Mouse (Mus musculus): ENCODE measurements around the gene Tmem108.

Gene Tmem108

DNA sequence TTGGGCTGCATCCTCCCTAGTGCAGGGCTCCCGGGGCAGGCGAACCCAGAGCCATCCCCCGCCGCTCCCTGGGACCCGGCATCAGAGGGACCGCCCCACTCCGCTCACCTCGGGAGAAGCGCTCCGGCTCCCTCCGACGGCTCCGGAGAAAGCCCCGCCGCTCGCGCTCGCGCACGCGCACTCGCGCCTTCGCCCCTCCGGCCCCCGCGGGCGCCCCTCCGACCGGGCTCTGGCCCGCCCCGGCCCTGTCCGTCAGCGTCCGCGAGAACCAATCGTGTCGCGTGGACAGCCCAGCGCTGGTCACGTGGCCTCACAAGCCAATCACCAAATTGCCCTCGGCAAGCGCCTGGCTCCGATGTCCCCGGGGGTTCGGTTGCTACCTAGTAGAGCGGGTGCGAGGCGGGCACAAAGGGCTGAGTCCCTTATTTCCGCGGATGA is at the start of gene Tmem108:
TSS of gene Tmem108 (minus strand) at position 191 of the 438 bp plus-strand sequence.
- DNase-seq (ENCODE audit: low read depth in 2 of 2, low spot score in 2 of 2) = peak; percentile 12 to 25

DNA sequence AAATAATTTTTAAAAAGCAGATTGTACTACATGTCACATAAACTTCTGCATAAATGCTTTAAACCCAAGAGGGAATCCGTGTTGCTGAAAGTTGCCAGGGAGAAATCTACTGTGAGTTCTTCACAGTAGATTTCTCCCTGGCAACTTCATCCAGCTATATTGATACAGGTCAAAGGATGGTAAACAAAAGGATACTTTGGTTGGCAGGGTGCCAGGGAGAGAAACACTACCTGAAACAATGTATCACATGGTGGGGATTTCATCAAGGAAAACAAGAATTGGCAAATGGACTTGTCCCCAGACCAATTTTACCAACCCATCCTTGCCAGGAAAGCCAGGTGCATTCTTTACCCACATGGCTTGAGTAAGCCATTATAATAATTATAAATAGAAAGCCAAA is 27.4 kb upstream of the Tmem108 start:
- DNase-seq (ENCODE audit: low read depth in 2 of 2, low spot score in 2 of 2) = no peak

DNA sequence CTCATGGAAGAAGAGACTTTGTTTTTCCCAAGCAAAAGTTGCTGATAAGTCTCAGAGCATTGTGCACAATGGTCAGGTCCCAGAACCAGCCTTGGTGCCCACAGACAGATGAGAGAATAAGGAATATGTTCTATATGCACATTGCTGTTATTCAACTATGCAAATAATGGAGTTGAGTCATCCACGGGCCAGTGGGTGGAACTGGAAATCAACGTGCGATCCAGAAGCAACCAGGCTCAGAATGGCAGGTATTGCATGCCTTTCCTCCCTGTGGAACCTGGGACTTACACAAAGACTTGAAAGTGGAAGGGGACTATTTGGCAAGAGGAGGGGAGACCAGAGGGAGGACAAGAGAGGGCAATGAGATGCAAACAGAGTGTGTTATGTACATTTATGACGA is 22.5 kb upstream of the Tmem108 start:
- DNase-seq (ENCODE audit: low read depth in 2 of 2, low spot score in 2 of 2) = no peak

DNA sequence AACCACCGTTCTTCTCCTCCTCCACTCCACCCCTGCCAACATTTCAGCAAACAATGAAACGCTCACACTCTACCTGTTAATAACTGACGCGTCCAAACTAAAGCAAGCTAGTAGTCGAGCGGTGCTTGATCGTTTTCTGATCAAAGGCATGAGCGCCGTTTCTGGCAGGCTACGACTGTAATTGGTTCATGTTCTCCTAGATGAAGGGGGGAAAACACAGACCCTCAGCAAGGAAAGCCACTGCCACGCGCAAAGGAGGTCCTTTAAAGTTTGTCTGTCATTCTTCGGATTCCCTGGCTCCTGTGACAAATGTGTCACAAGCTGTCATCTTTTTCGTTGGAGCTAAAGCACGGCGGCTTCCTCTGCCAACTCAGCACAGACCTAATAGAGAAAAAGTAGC is 21.6 kb upstream of the Tmem108 start:
- DNase-seq (ENCODE audit: low read depth in 2 of 2, low spot score in 2 of 2) = no peak

DNA sequence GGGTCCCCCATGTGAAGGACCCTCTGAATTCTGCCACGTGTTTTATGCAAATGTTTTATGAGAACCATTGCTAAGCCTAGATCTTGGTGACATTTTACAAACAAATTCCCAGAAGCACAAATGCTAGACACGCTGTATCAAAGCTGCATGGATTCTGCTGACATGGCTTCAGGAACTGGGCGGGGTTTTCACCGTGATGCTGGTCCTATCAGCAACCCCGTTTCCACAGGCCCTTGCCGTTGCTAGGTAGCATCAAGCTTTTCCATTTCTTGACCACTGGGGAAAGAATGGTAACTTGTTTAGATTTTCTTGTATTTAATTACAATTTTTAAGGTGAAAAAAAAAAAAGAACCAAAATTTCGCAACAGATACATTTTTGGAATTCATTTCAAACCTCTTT is 20.7 kb upstream of the Tmem108 start:
- no peak for DNase-seq (ENCODE audit: low read depth in 2 of 2, low spot score in 2 of 2)

DNA sequence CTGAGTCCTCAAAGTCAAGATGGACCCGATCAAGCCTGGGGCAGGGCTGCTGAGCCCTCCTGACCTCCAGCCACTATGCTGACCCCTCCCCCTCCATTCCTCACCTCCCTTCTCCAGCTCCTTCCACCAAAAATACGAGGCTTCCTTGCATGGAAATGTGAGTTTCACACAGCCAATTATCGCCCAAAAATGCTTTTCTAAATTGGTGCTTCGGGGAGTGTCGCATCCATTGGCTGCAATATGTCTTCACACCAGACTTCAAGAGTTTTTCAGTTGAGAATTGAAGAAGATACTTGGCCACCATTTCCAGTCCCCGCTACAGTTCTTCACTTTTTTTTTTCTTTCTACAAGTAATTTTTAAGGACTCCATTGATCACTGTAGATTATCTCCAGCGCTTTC is 19.8 kb upstream of the Tmem108 start:
- DNase-seq (ENCODE audit: low read depth in 2 of 2, low spot score in 2 of 2) = no peak

DNA sequence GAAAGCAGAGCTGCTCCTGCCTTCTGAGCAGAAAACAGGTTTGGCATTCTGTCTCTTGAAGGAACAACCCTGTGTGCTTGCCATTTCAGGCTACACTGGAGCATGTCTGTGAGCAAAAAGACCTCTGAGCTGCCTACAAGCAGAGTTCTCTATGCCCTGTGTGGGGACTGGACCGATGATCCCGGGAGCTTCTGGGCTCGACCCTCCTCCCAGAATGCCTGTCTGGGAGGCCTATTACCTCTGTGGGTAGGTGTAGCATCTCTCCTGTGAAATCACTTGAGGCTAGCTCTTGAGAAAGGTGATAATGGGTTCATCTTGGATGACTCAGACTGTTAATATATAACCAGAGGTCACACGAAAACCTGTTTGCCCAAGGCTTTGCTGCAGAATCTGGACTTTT is 19.0 kb upstream of the Tmem108 start:
- no peak for DNase-seq (ENCODE audit: low read depth in 2 of 2, low spot score in 2 of 2)

DNA sequence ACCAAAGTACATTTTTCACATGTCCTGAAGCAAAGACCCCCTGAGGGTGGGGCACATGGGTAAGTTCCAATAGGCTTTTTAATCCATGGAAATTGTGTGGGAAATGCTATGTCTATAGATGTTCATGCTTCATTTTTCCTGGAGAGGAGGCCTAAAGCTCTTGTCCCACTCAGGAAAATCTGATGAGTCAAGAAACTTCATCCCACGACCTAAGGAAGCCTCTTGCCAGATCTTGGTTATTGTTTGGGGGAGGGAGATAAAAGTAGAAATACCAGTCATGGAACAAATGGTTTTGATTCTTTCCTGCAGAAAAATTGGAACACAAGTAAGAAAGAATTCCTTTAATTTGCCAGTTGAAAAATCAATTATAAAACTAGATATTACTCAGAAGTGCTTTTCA is 16.5 kb upstream of the Tmem108 start:
- no peak for DNase-seq (ENCODE audit: low read depth in 2 of 2, low spot score in 2 of 2)

DNA sequence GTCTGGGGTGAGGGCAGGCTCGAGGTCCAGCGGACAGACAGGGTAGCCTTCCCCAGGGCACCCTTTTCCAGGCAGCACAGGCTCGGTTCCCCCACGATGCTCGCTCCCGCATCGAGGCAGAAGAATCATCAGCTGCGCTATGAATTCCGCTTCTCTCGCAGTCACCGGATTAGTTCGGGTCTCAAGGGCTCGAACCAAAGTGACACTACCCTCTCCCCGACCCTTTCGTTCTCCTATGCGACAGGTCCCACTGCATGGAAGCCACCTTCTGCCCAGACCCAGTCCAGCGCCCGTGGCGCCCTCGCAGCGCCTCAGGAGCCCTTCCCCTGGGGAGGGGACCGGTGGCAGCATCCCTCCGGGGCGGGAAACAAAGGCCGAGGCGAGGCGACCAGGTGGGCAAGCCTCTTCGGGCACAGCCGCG is 476 bp downstream of the Tmem108 start:
- no peak for DNase-seq (ENCODE audit: low read depth in 2 of 2, low spot score in 2 of 2)

DNA sequence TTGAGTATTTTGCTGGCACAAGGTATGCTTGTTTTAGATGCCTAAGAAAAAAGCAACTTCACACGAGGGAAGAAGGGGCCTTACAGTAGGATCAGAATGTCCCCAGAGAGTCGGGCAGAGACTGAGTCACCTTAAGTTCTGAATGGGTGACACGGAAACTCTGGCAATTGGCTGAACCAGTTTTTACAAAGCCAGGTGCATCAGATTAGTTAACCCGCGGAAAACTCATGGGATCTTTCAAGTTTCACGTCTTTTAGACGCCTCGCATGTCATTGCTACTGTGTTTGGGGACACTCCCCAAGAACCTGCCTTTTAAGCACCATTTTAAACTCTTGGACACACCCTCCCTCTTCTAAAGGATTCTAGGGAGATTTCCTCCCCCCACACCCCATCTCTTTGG is 1.3 kb downstream of the Tmem108 start:
- DNase-seq (ENCODE audit: low read depth in 2 of 2, low spot score in 2 of 2) = no peak

DNA sequence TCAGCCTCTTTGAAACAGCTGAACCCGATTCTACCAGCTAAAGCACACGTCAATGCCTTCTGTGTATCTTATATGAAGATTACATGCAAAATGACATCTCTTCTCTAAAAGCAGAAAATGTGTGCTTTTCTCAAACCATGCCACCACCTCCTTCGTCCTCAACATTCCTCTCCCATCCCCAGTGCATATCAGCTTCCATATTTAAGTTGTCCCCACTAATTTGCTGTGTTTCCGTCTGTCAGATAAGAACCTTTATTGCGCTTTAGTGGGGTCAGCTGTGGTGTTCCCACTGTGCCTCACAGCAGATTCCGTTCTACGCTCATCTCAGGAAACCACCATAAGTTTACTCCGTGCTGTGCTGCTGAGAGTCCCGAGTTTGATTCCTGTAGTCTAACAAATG is 1.8 kb downstream of the Tmem108 start:
- no peak for DNase-seq (ENCODE audit: low read depth in 2 of 2, low spot score in 2 of 2)

DNA sequence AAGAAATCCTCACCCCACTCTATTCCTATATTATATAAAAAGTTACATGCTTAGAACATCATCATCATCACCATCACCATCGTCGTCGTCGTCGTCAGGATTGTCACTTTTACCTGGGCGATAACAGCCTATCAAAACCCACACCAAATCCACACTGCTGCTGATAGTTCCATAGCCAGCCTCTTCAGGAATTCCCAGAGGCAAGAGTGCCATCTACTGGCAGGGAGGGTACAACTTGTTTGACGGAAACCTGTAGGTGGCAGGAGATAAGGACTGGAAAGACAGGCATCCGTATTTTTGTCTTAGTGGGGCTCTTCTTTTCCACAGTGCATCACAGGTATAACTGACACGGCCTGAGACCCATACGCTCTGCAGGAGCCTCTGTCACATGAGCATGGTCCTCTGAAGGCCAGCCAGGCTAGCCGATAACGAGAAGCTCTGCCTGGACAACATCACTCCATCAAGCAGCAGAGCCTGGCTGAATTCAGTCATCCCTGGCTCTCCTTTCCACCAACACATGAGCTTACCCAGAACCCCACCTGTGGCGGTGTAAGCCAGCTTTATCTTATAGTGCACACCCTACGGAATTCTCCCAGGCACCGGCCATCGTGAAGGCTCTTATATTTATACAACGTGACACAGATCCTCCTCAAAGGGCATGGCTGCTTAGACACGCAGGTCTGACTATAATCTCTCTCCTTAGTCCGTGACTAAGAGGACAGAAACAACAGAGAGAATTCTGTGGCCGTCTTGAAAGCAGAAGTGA is 2.5 kb downstream of the Tmem108 start:
- peak; percentile 4 to 33 for DNase-seq (ENCODE audit: low read depth in 2 of 2, low spot score in 2 of 2)

DNA sequence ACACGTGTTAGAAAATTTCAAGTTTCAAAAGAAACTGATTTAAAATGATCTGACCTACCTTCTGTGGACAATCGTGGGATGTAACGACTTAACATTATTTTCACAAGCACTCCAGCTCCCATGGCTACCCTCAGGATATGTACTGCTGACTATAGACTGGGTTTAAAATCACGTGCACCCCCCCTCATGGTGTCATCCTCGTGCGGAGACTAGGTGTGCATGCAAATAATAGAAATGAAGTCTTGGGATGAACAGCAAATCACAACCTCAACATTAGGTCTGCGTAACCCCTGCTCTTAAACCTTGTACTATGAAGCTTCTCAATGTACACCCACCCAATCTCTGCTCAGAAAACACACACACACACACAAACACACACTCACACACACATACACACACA is 3.4 kb downstream of the Tmem108 start:
- DNase-seq (ENCODE audit: low read depth in 2 of 2, low spot score in 2 of 2) = no peak

DNA sequence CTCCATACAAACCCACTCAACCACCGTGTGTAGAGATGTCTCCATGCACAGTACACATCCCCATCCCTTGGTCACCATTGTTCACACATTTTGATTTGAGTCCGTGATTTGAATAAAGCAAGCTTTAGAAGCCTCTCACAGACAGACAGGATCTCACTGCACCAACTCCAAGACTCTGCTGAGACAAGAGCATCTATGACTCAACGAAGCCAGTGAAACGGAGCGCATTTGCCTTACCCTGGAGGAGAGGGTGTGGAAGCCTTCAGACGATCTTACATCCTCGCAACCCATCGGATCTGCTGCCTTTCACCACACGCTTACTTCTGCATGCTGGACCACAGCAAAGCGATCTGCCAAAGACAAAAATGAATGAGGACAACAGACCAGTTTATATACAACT is 9.0 kb downstream of the Tmem108 start:
- no peak for DNase-seq (ENCODE audit: low read depth in 2 of 2, low spot score in 2 of 2)

DNA sequence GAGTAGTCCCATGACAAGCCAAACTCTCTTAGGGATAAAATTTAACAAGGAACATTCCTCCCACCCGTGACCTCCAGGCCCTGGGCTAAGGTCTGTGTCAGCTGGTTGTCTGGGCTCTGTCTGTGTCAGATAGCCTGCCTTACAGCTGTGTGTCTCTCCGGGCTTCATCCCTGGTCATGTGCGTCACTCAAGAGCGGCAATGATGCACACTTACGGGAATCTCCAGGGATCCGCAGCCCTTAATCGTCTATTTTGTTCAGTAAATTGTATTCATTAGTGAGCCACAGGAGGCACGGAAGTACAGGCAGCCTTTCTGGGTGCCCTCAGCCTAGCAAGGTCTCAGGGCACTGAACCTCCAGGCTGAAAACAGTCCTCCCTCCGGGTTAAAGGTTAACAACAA is 10.1 kb downstream of the Tmem108 start:
- DNase-seq (ENCODE audit: low read depth in 2 of 2, low spot score in 2 of 2) = no peak

DNA sequence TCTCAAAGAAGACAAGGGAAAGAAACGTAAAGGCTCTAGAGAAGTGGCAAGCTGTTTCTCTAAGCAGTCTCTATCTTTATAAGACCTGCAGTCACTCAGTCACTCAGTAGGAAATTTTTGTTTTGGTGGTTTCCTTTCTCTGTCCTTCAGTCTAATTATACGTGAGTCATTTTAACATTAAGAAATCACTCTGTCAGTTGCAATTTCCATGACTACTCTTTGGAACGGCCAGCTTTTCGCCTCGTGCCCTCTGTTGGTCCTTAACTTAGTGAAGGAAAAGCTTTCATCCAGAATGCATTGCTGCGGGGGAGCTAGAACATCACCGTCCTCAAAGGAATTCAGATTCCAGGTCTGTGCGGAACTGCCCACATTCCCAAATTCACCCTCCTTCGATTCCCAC is 11.1 kb downstream of the Tmem108 start:
- no peak for DNase-seq (ENCODE audit: low read depth in 2 of 2, low spot score in 2 of 2)

DNA sequence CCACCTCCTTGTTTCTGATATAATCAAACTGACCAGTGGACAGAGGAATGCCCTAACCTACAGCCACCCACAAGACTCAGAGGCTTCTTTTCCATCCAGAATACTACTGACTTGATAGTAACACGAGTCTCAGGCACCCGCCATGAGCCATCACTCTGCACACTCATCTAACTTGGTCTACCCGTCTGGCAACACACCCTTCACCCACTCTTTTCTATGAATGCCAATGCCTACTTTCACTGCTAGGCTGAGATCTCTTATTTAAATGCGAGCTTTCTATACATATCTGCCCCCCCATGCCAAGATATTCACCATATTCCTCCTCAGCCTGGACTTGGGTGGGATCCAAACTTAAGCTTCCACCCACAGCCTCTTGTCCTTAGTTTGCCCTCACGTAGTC is 15.0 kb downstream of the Tmem108 start:
- no peak for DNase-seq (ENCODE audit: low read depth in 2 of 2, low spot score in 2 of 2)

DNA sequence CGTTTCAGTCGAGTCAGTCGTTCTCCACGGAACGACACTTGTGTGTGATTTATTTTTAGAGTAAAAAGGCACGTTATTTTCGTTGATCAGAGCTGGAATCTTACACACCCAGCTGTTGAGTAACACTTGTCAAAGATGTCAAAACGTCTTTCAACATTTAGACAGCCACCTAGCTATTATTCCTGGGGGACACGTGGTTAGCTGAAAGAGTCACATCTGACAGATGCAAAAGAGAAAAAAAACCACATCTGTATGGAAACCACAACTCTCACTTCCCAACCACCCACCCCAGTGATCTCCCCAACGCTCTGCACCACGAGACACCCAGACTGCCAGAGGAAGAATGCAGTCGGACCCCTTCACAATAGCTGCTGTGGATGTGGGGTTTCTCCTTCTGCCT is 21.5 kb downstream of the Tmem108 start:
- no peak for DNase-seq (ENCODE audit: low read depth in 2 of 2, low spot score in 2 of 2)

DNA sequence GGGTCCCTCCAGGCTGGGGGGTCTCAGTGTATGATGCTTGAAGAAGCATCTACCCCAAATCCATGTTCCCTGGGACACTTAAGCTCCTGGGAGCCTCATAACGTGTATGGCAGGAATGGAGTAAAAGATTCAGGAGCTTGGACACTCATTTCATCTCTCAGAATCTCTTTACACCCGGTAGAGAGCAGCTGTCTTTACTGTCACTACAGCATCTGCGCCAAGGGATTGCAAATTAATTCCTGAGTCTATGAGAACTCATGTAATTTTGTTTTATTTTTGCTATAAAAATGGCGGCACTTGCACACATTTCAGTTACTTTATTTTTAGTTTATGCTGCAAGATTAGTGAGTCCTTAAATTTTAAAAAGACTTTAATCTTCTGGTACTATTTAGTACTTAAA is 22.6 kb downstream of the Tmem108 start:
- DNase-seq (ENCODE audit: low read depth in 2 of 2, low spot score in 2 of 2) = no peak

DNA sequence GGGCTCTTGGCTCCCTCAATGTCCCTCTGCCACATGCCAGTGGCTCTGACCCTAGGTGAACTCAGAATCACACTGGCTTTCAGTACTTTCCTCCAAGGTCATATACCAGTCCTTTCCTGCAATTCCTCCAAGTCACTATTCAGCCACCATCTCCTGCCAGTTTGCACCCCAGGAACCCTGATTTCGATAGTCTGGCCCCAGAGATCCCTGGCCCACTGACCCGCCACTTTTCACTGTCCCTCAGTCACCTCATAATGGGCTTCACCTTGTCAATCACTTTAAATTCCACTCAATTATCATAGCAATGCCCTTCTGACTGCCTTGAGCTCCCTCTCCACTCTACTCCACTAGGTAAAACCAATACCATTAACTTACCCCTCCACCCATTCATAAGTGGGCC is 31.9 kb downstream of the Tmem108 start:
- DNase-seq (ENCODE audit: low read depth in 2 of 2, low spot score in 2 of 2) = no peak

DNA sequence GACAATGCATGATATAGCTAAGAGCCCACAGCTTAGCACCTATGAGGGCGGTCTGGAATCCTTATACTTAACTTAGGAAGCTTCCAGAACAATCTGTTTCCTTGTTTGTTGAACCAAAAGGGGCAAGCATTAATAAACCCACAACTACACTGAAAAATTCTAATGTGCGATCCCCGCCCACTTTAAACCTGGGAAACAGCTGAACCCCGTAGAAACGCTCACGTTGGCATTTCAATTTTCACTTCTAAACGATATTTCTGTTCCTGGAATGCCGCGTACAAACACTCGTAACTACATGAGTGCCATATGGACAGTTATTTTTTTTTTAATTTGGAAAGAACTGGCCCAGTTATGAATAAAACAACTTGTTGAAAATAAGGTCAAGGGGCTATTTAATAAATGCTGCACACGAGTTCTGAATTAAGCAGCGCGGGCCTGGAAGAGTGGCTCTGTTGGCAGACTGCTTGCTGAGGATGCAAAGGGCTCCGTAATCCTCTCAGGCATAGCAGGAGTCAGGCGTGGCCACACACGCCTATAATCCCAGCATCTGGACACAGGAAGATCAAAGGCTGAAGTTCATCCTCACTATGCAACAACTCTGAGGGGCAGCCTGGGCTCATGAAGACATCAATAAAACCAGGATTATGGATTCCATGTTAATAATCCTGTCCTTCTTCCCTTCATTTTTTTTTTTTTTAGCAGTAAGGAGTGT is 34.7 kb downstream of the Tmem108 start:
- DNase-seq (ENCODE audit: low read depth in 2 of 2, low spot score in 2 of 2) = no peak

DNA sequence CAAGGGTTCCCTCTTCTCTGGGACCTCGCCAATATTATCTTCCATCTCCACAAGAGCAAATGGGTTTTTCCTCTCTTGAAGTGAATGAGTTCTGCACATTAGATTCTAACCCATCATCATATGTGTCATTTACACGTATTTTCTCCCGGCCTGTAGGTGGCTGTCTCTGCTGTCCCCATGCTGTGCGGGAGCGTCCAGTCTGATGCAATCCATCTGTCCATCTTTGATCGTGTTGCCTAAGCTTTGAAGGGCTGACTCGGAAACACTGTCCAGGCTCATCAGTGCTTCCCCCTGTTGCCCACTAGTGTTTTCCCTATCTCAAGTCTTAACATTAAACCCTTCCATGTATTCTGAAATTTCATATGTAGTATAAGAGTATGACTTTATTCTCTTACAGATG is 36.1 kb downstream of the Tmem108 start:
- DNase-seq (ENCODE audit: low read depth in 2 of 2, low spot score in 2 of 2) = no peak

DNA sequence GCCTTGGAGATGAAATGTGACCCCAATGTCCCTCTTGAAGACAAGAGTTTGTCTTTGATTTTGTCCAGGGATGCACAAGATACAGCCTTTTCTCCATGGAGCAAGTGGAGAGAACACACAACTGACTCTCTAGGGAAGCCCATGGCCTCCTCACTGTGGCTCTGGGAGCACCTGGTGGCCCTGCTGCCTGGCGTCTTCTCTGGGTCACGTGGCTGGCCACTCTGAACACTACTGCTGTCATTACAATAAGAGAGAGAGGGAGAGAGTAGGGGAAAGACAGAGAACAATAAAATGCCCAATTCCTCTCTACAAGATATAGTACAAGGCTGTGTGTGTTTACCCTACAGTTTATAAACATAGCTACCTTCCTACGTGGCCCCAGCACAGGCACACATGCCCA is 40.2 kb downstream of the Tmem108 start:
- no peak for DNase-seq (ENCODE audit: low read depth in 2 of 2, low spot score in 2 of 2)

All from CD8-positive naive resting alpha-beta T cell, adult 2 months (primary cell).